Mouse (Mus musculus) myocyte (in vitro differentiated cells): ENCODE data around the gene Dlg2.

Experiments
- CEBPB ChIP-seq: IDR thresholded peaks from 2 replicates; pipeline ENCODE4 v1.6.1; 2011; ENCODE audit warnings: mild to moderate bottlenecking, moderate library complexity; ENCODE audit not compliant: poor library complexity, insufficient read depth, severe bottlenecking
- E2F4 ChIP-seq: IDR thresholded peaks from one replicate; pipeline ENCODE4 v1.6.1; 2011; ENCODE audit warnings: mild to moderate bottlenecking, control low read depth, moderate library complexity; ENCODE audit not compliant: insufficient read depth
- MAX ChIP-seq: IDR thresholded peaks from one replicate; pipeline ENCODE4 v1.6.1; 2011; ENCODE audit warnings: low read depth, mild to moderate bottlenecking, control low read depth
- MYOD1 ChIP-seq, 3 experiments: IDR thresholded peaks; one replicate each; pipeline ENCODE4 v1.6.1; 2011; ENCODE audit warnings: control low read depth in 2 of 3, low read depth in 2 of 3, mild to moderate bottlenecking in 2 of 3, moderate library complexity in 1 of 3; ENCODE audit not compliant: insufficient read length in 2 of 3, control insufficient read depth in 1 of 3
- MYOG ChIP-seq, 3 experiments: IDR thresholded peaks; one replicate each; pipeline ENCODE4 v1.6.1; 2011; ENCODE audit warnings: control low read depth in 2 of 3, low read depth in 2 of 3, mild to moderate bottlenecking in 2 of 3; ENCODE audit not compliant: insufficient read length in 2 of 3, control insufficient read depth in 1 of 3, insufficient read depth in 1 of 3
- POLR2A ChIP-seq: IDR thresholded peaks from one replicate; pipeline ENCODE4 v1.6.1; 2011; ENCODE audit warnings: low read depth, mild to moderate bottlenecking, control low read depth, moderate library complexity; ENCODE audit not compliant: insufficient read length
- POLR2AphosphoS2 ChIP-seq: IDR thresholded peaks from one replicate; pipeline ENCODE4 v1.6.1; 2011; ENCODE audit warnings: low read depth, control low read depth; ENCODE audit not compliant: insufficient read length
- REST ChIP-seq: IDR thresholded peaks from one replicate; pipeline ENCODE4 v1.6.1; 2011; ENCODE audit warnings: mild to moderate bottlenecking, control low read depth, moderate library complexity; ENCODE audit not compliant: insufficient read depth, insufficient read length
- SRF ChIP-seq: IDR thresholded peaks from one replicate; pipeline ENCODE4 v1.6.1; 2011; ENCODE audit warnings: low read depth; ENCODE audit not compliant: control insufficient read depth, insufficient read length
- TCF12 ChIP-seq: IDR thresholded peaks from one replicate; pipeline ENCODE4 v1.6.1; 2011; ENCODE audit warnings: mild to moderate bottlenecking, control low read depth; ENCODE audit not compliant: poor library complexity, insufficient read depth, severe bottlenecking
- USF1 ChIP-seq: IDR thresholded peaks from one replicate; pipeline ENCODE4 v1.6.1; 2011; ENCODE audit warnings: low read depth, mild to moderate bottlenecking, control low read depth, moderate library complexity

DNA sequence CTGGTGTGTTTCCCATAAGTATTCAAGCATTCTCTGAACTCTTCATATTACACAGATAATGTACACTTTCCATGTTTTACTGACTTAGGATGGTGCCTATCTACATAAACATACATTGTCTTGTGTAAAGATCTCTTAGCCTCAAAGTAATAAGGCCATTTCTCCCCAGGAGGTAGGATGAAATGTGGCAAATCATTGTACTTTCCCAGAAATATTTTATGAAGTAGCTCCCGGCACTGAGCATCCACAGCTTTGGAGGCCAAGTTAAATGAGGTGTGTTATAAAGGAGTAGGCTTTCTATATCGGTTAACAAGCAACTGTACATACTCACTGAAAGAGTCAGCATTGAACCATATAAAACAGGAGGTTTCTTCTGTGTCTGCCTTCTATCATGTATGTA is 1960.7 kb downstream of the Dlg2 start:
- TF ChIP-seq POLR2A (no peak), USF1 (no peak), MAX (no peak), REST (no peak), SRF (no peak), CEBPB (no peak), MYOD1 (IDR thresholded peaks at IDR 0.05; ENCODE audit: control insufficient read depth in 1 of 3, insufficient read length in 2 of 3, low read depth in 2 of 3) (no peak), TCF12 (no peak), MYOG (IDR thresholded peaks at IDR 0.05; ENCODE audit: control insufficient read depth in 1 of 3, insufficient read depth in 1 of 3, insufficient read length in 2 of 3, low read depth in 2 of 3) (no peak), POLR2AphosphoS2 (no peak), E2F4 (no peak)
